ENCODE assay signal across 20 mouse cellular contexts in the genomic region with DNA sequence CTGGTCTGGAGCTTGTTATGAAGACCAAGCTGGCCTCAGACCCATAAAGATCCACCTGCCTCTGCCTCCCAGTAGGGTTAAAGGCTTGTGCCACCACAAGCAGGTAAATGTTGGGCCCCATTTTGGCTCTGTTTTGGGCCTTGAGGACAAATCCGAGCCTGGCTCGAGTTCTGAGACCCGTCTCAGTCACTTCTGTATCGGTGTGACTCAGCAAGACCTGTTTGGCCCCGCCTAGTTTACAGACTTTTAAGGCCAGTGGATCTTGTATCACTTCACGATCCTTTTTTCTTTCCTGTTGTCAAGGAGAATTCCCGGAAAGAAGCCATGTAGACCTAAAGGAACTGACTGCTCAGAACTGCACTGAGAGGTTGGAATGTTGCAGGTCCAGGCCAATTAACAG. TPM values are rescaled to one million over a fixed set of nuclear protein-coding genes. Genes with fewer than 3 reads are reported as not detected.
A peak's percentile ranks its signal among the peaks of the same experiment; 100 is the strongest.
DNase-seq lines count a peak whose midpoint lies in the region; ATAC-seq and TF ChIP-seq lines count a peak whose summit lies in the region.
"Had no signal": no experiment of that assay in that cellular context is flagged by ENCODE, and none has a peak within 500 bp of the region (broad histone marks: within the 10 kb centered on the region; RNA-seq: fewer than 3 reads in every experiment).

No protein-coding gene starts in this region.

- no peaks in the 10 kb centered on the region for H3K27me3 ChIP-seq in CH12.LX (replicated peaks)
- no peaks in the 10 kb centered on the region for H3K27me3 ChIP-seq in G1E (ENCODE audit: insufficient read depth, low read length)
- no peaks in the 10 kb centered on the region for H3K27me3 ChIP-seq in forebrain, embryonic 16.5 days (replicated peaks; ENCODE audit: control insufficient read depth, insufficient read depth, low read length)
- H3K27me3 ChIP-seq in midbrain, embryonic 14.5 days (ENCODE audit: control insufficient read depth, insufficient read depth, low read length), result no peaks in the 10 kb centered on the region
- H3K27me3 ChIP-seq: embryonic facial prominence, embryonic 12.5 days; Patski had no signal

- TF ChIP-seq POLR2A in CH12.LX (IDR thresholded peaks at IDR 0.05; ENCODE audit: low read depth, low read length), result no peak

- dilution Hi-C loops in CH12.LX (cut with MboI; ENCODE audit: extremely low pct_ligation_motif_present, extremely low pct_unique_long_range_greater_than_20kb, low sequenced_read_pairs), result no loop called here

- no peaks in the 10 kb centered on the region for H3K79me2 ChIP-seq in CH12.LX (replicated peaks; ENCODE audit: control insufficient read depth, extremely low read depth, insufficient read depth, poor library complexity, severe bottlenecking)

- no peak for TF ChIP-seq EP300 in CH12.LX (IDR thresholded peaks at IDR 0.05; ENCODE audit: low read length)

- TF ChIP-seq RAD21 in CH12.LX (IDR thresholded peaks at IDR 0.05; ENCODE audit: low read depth, low read length), result no peak

- no peak for TF ChIP-seq CTCF in CH12.LX (conservative IDR thresholded peaks at IDR 0.05 in 1 of 2, IDR thresholded peaks at IDR 0.05 in 1 of 2; ENCODE audit: low read depth in 2 of 2, low read length in 2 of 2)
- no peak for TF ChIP-seq CTCF in G1E (IDR thresholded peaks at IDR 0.05; ENCODE audit: low read depth, low read length)
- TF ChIP-seq CTCF in layer of hippocampus, adult 2 months (conservative IDR thresholded peaks at IDR 0.05), result no peak

- no peak overlapping the region for H3K4me3 ChIP-seq in CH12.LX (replicated peaks in 1 of 3; ENCODE audit: low read depth in 2 of 3, low read length in 2 of 3, poor library complexity in 1 of 3)
- no peak overlapping the region for H3K4me3 ChIP-seq in G1E (ENCODE audit: low read depth, low read length)
- no peak overlapping the region for H3K4me3 ChIP-seq in forebrain, embryonic 16.5 days (replicated peaks; ENCODE audit: low read length)
- H3K4me3 ChIP-seq in midbrain, embryonic 14.5 days (replicated peaks; ENCODE audit: low read depth, low read length), result no peak overlapping the region
- H3K4me3 ChIP-seq in layer of hippocampus, adult 2 months, result no peak overlapping the region
- H3K4me3 ChIP-seq: embryonic facial prominence, embryonic 12.5 days had no signal

- no peaks in the 10 kb centered on the region for H3K36me3 ChIP-seq in CH12.LX (replicated peaks in 1 of 2; ENCODE audit: control insufficient read depth in 1 of 2, insufficient read depth in 1 of 2, low read length in 1 of 2)
- H3K36me3 ChIP-seq in G1E (replicated peaks), result no peaks in the 10 kb centered on the region
- H3K36me3 ChIP-seq in forebrain, embryonic 16.5 days (ENCODE audit: control insufficient read depth, insufficient read depth), result no peaks in the 10 kb centered on the region
- no peaks in the 10 kb centered on the region for H3K36me3 ChIP-seq in midbrain, embryonic 14.5 days (ENCODE audit: control insufficient read depth, insufficient read depth, low read length)
- H3K36me3 ChIP-seq: embryonic facial prominence, embryonic 12.5 days had no signal

- H3K9me3 ChIP-seq in CH12.LX (replicated peaks; ENCODE audit: low read length) (peaks cover under 1% of the 10 kb centered on the region), G1E (replicated peaks) (peaks cover 2% of the 10 kb centered on the region)
- 0 out of 2 replicates have a peak, but pooled peaks cover 2% of the 10 kb centered on the region for H3K9me3 ChIP-seq in forebrain, embryonic 16.5 days (ENCODE audit: control insufficient read depth, low read length)
- H3K9me3 ChIP-seq in midbrain, embryonic 14.5 days (ENCODE audit: control insufficient read depth, low read length), result no peaks in the 10 kb centered on the region
- H3K9me3 ChIP-seq: embryonic facial prominence, embryonic 12.5 days had no signal

- 56% methylated on average over 7 of the region's 7 CpGs for WGBS in forebrain, embryonic 16.5 days
- WGBS in midbrain, embryonic 14.5 days, result 59% methylated on average over 7 of the region's 7 CpGs

- ATAC-seq in G1E (ENCODE audit: extremely low read depth, insufficient number of reproducible peaks, low FRiP score, poor library complexity, severe bottlenecking), result peak; percentile 24; the same call in 1 of the 2 replicates
- peak; percentile 19; the same call in 1 of the 2 replicates for ATAC-seq in forebrain, embryonic 16.5 days
- no peak for ATAC-seq in midbrain, embryonic 14.5 days (ENCODE audit: low FRiP score, low TSS enrichment)
- ATAC-seq in inflammation-experienced regulatory T-cells, adult 6 months, result no peak
- ATAC-seq: Patski had no signal

- no peak overlapping the region for H3K9ac ChIP-seq in CH12.LX (ENCODE audit: insufficient read depth, low read depth)
- no peak overlapping the region for H3K9ac ChIP-seq in forebrain, embryonic 16.5 days (replicated peaks; ENCODE audit: low read depth, low read length)
- no peak overlapping the region for H3K9ac ChIP-seq in midbrain, embryonic 14.5 days (replicated peaks; ENCODE audit: low read length)
- H3K9ac ChIP-seq: embryonic facial prominence, embryonic 12.5 days; lung, embryonic 14.5 days had no signal

- in situ Hi-C loops in CH12.LX (cut with MboI; ENCODE audit: low pct_ligation_motif_present, low pct_unique_long_range_greater_than_20kb, low sequenced_read_pairs), result no loop called here

- DNase-seq in CH12.LX (ENCODE audit: extremely low read depth) (no peak), G1E (ENCODE audit: low spot score) (no peak)
- DNase-seq in midbrain, embryonic 14.5 days, result peak; percentile 47
- DNase-seq in layer of hippocampus, adult 2 months (ENCODE audit: low spot score in 2 of 2), result no peak
- no peak for DNase-seq in right cerebral cortex, adult 2 months (ENCODE audit: low spot score in 2 of 2)
- no peak for DNase-seq in kidney, postnatal 36 days
- DNase-seq: cerebellum, adult 11 months; cerebellum, postnatal 25 days; gastrocnemius, postnatal 10 days; heart, postnatal 10 days; kidney, adult 11 months; kidney, postnatal 14 days; lung, embryonic 14.5 days; thymus, adult 18-20 months had no signal

- H3K4me1 ChIP-seq in CH12.LX (ENCODE audit: control insufficient read depth in 1 of 2, insufficient read depth in 2 of 2), result peaks cover 0 to 5% of the 10 kb centered on the region in 2 experiments; a peak in 1 of 4 replicates
- peaks cover 17% of the 10 kb centered on the region for H3K4me1 ChIP-seq in G1E (ENCODE audit: insufficient read depth, low read depth, low read length)
- H3K4me1 ChIP-seq in forebrain, embryonic 16.5 days (replicated peaks; ENCODE audit: control insufficient read depth, insufficient read depth, low read length), result peaks cover 11% of the 10 kb centered on the region
- peaks cover 14% of the 10 kb centered on the region for H3K4me1 ChIP-seq in midbrain, embryonic 14.5 days (ENCODE audit: control insufficient read depth, insufficient read depth, low read length)
- H3K4me1 ChIP-seq: embryonic facial prominence, embryonic 12.5 days had no signal

- no peak overlapping the region for H3K27ac ChIP-seq in CH12.LX (ENCODE audit: insufficient read depth, low read depth)
- H3K27ac ChIP-seq in forebrain, embryonic 16.5 days (ENCODE audit: low read length), result no peak overlapping the region
- H3K27ac ChIP-seq in midbrain, embryonic 14.5 days (replicated peaks; ENCODE audit: low read depth, low read length), result peak overlapping the region; percentile 81
- no peak overlapping the region for H3K27ac ChIP-seq in layer of hippocampus, adult 2 months
- H3K27ac ChIP-seq: embryonic facial prominence, embryonic 12.5 days; macrophage had no signal

- no peak overlapping the region for H3K4me2 ChIP-seq in CH12.LX (ENCODE audit: insufficient read depth, low read depth, poor library complexity, severe bottlenecking)
- H3K4me2 ChIP-seq in forebrain, embryonic 16.5 days (ENCODE audit: low read length), result no peak overlapping the region
- peak overlapping the region; percentile 40; the same call in 1 of the 2 replicates for H3K4me2 ChIP-seq in midbrain, embryonic 14.5 days (ENCODE audit: low read length)
- H3K4me2 ChIP-seq: embryonic facial prominence, embryonic 12.5 days; liver, embryonic 11.5 days; lung, embryonic 14.5 days had no signal

TF ChIP-seq in CH12.LX, 34 proteins besides CTCF, POLR2A, EP300 and RAD21 (continues in another document):
- peak; percentile 53; the same call in 1 of the 2 replicates for TF ChIP-seq MAFK (IDR thresholded peaks at IDR 0.05; ENCODE audit: insufficient replicate concordance, low read length)

RNA-seq across cellular contexts. Expression of gene Slc16a14, which starts 44.4 kb away (rescaled TPM):
- total RNA-seq in CH12.LX (2012; rRNA removed) (0.13 TPM in 1 of 2 replicates, not detected in the other), CH12.LX (2014; rRNA removed) (not detected in 2 replicates), G1E (2014; fragmentation: Nextera tagmentation) (0.44 TPM in 1 of 2 replicates, not detected in the other), G1E (2017) (0.11 and 0.12 TPM in 2 replicates)
- polyA plus RNA-seq in CH12.LX (2012; ENCODE audit: insufficient read length, low read depth) (0.10 and 0.12 TPM in 2 replicates), G1E (2012) (0.01 and 0.02 TPM in 2 replicates)
- 8.1 and 10.7 TPM in 2 replicates for polyA plus RNA-seq in forebrain, embryonic 16.5 days (2015; fragmentation: Nextera tagmentation; extraction: Ambion mirVana)
- 14.1 and 20.5 TPM in 2 replicates for polyA plus RNA-seq in midbrain, embryonic 14.5 days (2014; fragmentation: Nextera tagmentation; extraction: Ambion mirVana)
- 10 to 100 TPM; 15.3 to 15.9 TPM for total RNA-seq in layer of hippocampus, adult 2 months (2021)
- polyA plus RNA-seq in inflammation-experienced regulatory T-cells, adult 6 months (2017; shearing (Covaris generic)), result not detected
- total RNA-seq: gastrocnemius, postnatal 10 days had no signal
- polyA plus RNA-seq: lung, embryonic 14.5 days; Patski had no signal

RNA-seq across cellular contexts. Expression of gene Trip12, which starts 50.2 kb away (rescaled TPM):
- total RNA-seq in CH12.LX (2012; rRNA removed) (82.0 and 90.2 TPM in 2 replicates), CH12.LX (2014; rRNA removed) (75.6 and 78.2 TPM in 2 replicates), G1E (2014; fragmentation: Nextera tagmentation) (566 and 620 TPM in 2 replicates), G1E (2017) (538 and 696 TPM in 2 replicates)
- polyA plus RNA-seq in CH12.LX (2012; ENCODE audit: insufficient read length, low read depth) (93.8 and 109 TPM in 2 replicates), G1E (2012) (104 and 111 TPM in 2 replicates)
- 55.7 and 64.1 TPM in 2 replicates for polyA plus RNA-seq in forebrain, embryonic 16.5 days (2015; fragmentation: Nextera tagmentation; extraction: Ambion mirVana)
- 62.0 and 79.0 TPM in 2 replicates for polyA plus RNA-seq in midbrain, embryonic 14.5 days (2014; fragmentation: Nextera tagmentation; extraction: Ambion mirVana)
- 100 to 1,000 TPM; 196 to 201 TPM for total RNA-seq in layer of hippocampus, adult 2 months (2021)
- polyA plus RNA-seq in inflammation-experienced regulatory T-cells, adult 6 months (2017; shearing (Covaris generic)), result 100 to 1,000 TPM; 143 to 156 (median 151) TPM

RNA-seq across cellular contexts. Expression of gene Fbxo36, which starts 50.9 kb away (rescaled TPM):
- total RNA-seq in CH12.LX (2012; rRNA removed), result 2.5 and 3.2 TPM in 2 replicates
- total RNA-seq in CH12.LX (2014; rRNA removed), result 3.0 and 3.2 TPM in 2 replicates
- 3.2 and 3.8 TPM in 2 replicates for polyA plus RNA-seq in CH12.LX (2012; ENCODE audit: insufficient read length, low read depth)
- total RNA-seq in G1E (2014; fragmentation: Nextera tagmentation), result 28.0 and 44.0 TPM in 2 replicates
- 8.8 and 10.9 TPM in 2 replicates for total RNA-seq in G1E (2017)
- 2.1 and 3.8 TPM in 2 replicates for polyA plus RNA-seq in G1E (2012)
- 3.7 and 3.9 TPM in 2 replicates for polyA plus RNA-seq in forebrain, embryonic 16.5 days (2015; fragmentation: Nextera tagmentation; extraction: Ambion mirVana)
- 4.0 and 6.3 TPM in 2 replicates for polyA plus RNA-seq in midbrain, embryonic 14.5 days (2014; fragmentation: Nextera tagmentation; extraction: Ambion mirVana)
- 1 to 10 TPM; 2.4 to 3.1 TPM for total RNA-seq in layer of hippocampus, adult 2 months (2021)
- polyA plus RNA-seq in inflammation-experienced regulatory T-cells, adult 6 months (2017; shearing (Covaris generic)), result 1 to 10 TPM; 1.7 to 3.1 (median 2.0) TPM

Comparison
In these comparisons a context has a peak if more than half of its experiments do, and no peak if none do; other contexts are left out.
1. ATAC-seq: peak in G1E (single experiment) and forebrain, embryonic 16.5 days (single experiment); none in midbrain, embryonic 14.5 days (single experiment) and inflammation-experienced regulatory T-cells, adult 6 months (single experiment).